Mouse (Mus musculus) urinary bladder, postnatal 14 days (tissue): ENCODE measurements around the gene Apc2.
A peak's percentile ranks its signal among the peaks of the same experiment; 100 is the strongest.
"Not testable (repeated sequence)": the region's sequence is repeated elsewhere in the genome, so short reads cannot be mapped to it uniquely, and the experiment has no call there.

ENCODE experiments used
- DNase-seq: peaks from one replicate; pipeline ENCODE4 v3.0.0; 2021; ENCODE audit warnings: low spot score

The Apc2 gene

DNA sequence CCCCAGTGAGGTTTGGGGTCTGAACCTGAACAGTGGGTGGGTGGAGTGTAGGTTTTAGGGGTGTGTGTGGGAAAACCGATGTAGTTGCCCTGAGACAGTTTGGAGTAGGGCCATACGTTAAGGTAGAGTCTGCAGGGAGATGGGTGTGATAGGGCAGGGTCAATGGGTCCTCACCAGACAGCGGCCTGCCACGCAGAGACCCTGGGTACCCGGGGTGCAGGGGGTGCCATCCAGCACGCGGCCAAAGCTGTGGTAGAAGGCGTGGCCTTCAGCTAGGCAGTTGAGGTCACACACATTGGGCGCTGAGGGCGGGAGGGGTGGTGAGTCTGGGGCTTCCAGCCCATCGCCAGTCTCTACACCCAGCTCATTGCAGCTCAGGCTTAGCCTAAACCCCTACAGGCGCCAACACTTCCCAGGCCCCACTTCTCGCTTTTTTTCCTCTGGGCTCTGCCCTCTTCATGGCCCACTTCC is 47.7 kb downstream of the Apc2 start:
- DNase-seq: no peak

DNA sequence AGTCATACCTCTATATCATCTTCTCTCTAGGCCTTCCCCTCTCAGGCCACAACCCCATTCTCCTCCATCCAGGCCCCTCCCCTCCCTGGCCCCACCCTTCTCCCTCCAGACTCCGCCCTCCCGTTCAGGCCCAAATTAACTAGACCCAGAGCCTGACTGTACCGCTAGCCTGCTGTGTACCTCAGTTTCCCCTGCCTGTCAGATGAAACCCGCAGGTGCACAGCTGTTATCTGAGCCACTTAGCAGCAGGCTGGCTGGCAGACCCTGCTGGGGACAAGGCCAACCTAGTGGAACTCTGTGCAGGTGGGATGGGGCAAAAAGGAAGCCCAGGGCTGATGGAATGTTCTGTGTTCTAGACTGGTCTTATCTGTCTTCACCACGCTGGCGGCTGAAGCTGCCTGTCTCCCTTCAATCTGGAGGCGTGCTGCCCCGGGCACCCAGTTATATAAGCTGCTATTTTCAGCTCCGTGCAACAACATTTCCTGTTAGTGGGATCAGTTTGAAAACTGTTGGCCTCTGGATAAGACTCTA is 48.4 kb downstream of the Apc2 start:
- no peak for DNase-seq

DNA sequence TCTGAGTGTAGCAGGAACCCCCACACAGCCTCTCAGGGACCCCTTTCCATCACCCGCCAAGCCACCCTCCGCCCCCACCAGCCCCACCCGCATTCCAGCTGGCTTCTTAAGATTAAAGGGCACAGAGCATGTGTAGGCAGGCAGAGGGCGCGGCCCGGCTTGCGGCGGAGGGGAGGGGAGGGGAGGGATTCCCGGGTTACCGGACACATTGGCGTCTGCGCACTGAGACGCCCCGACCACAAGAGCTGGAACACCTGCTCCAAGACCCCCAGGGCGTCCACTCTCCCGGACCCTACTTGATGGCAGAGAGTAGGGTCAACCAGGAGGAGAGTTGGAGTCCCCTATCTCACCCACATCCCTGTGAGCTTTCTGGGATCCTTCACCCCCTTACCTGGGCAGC is 49.3 kb downstream of the Apc2 start:
- peak; percentile 77 for DNase-seq

DNA sequence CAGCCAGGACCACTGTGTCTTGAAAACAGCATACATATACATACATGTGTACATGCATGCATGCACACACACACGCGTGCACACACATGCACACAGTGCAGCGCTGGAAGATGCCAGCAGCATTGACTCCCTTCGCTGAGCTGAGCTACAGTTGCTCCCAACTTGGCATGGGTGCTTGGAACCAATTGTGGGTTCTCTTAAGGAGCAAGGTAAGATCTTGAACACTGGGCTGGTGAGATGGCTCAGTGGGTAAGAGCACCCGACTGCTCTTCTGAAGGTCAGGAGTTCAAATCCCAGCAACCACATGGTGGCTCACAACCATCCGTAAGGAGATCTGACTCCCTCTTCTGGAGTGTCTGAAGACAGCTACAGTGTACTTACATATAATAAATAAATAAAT is 50.2 kb downstream of the Apc2 start:
- DNase-seq: not testable (repeated sequence)

DNA sequence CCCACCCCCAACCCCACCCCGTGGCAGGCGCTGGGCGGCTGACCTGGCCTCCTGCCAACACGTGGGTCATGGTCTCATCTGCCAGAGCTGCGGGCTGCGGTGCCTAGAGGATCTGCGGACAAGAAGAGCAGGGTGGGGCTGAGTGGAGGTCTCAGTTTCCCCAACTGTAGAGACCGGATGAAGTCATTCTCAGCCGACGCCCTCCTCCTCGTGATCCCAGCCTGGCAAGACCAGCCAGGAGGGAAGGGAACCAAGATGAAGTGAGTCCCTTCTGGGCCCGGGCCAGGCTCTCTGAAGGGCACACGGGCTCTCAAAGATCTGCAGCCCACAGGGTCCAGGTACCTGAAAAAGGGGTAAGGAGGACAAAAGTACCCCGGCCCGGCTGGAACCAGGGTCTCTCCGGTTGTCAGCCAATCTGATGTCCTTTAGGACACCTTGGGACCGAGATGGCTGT is 51.8 kb downstream of the Apc2 start:
- peak; percentile 46 for DNase-seq

DNA sequence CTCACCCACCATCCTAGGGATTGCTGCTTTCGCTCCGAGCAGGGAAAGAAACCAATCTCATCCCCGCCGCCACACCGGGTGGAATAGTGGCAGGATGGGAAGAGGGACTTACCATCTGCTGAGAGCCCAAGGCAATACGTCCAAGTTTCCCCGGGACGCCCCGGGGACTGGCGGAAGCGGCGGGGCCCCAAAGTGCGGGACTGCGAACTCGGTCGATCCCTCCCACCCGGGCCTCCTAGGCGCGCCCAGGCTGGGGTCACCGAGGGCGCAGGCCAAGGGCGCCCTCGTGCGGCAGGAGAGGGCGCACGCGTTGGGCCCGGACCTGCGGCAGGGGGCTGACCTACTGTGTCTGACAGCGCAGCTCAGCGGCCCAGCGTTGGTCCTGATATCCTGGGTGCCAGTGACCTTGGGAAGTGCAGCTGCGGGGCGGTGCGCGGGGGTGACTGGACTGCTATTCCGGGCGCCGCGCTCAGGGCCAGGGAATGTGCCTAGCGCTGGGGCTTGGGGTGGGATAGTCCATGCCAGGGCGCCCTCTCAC is 52.5 kb downstream of the Apc2 start, which contains the start of gene Adamtsl5:
Adamtsl5 (minus strand) TSS at position 169 of the 538 bp plus-strand sequence.
- DNase-seq: peak; percentile 63

DNA sequence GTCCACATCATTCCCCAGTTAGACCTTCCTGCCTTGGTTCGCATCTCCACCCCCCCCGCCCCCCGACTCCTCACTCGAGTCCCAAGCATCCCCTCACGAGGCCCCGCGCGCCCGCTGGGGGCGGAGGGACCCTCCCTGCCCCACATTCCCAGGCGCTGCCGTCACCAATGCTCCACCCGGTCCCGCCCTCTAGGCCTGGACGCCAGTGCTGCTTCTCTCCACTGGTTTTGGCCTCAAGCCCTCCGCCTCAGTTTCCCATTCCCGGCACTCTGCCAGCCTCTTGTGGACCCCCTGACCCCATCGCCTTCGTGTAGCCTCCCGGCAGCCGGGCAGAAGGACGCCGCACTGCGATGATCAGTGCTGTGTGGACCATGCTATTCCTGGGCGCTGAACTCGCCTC is 53.2 kb downstream of the Apc2 start:
- peak; percentile 61 for DNase-seq

DNA sequence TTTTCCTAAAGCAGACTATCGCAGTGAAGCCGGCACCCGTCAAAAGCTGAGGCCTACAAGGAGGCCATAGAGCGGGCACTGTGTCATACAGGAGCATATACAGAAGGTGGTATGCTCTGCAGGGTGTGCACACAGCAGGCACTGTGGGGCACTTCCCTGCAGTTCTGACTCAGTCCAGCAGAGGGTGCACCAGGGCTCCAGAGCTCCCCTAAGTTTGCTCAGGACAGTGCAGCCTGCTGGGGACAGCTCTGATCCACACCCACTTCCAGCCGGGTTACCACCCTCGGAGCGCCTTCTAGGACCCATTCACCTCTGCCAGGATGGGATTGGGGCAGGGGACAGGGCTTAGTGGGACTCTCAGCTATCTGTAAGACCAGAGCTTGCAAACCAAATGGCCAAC is 54.5 kb downstream of the Apc2 start:
- DNase-seq: peak; percentile 90

DNA sequence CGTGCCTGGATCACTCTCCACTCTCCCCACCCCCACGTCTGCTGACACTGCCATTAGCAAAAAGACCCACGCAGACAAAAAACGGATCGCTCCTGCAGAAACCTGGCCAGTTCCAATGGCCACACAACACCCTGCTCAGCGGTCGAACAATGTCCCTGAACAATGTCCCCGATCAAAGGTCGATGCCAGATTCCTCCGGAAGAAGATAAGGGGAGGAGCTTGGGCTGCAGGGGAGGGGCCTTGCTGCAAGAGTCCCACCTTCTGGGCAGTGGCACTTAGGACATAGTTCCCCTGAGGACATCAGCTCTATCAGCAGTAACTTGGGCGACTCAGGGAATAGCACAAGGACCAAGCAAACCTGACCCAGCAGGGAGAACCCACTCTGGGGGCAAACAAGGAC is 56.1 kb downstream of the Apc2 start:
- DNase-seq: no peak

DNA sequence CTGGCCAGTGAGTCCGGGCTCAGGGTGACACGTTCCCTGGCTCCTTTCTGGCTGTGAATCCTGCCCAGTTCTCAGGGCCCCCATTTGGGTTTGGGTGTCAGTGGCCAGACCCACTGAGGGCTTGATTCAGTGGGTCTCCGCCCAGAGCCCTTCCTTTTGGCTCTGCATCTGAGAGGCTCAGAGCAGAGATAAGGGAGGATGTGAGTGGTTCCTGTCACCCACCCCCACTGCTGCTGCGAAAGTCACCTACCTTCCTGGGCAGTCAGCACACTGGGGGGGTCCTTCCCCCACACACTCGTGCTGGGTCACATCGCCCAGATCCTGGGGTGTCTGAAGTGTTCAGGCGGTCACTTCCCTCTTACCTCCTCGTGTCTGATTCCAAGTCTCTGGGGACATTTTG is 57.0 kb downstream of the Apc2 start:
- no peak for DNase-seq

DNA sequence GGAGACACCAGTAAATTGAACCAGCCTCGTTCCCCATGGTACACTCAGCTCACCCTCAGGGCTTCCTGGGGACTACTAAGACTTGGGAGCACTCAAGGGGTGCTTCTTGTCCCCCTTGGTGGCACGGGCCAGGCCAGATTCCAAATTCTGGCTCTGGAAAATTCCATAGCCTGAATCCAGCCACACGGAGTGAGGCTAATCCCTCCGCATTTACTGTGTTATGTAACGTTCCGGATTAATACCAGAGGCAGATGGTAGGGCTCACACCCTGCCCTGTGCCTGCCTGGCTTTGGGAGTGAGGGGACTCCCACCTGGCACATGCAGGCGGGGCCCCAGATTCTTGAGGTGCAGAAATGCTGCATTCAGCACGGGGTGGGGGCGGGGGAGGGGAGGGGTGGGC is 59.7 kb downstream of the Apc2 start:
- no peak for DNase-seq

DNA sequence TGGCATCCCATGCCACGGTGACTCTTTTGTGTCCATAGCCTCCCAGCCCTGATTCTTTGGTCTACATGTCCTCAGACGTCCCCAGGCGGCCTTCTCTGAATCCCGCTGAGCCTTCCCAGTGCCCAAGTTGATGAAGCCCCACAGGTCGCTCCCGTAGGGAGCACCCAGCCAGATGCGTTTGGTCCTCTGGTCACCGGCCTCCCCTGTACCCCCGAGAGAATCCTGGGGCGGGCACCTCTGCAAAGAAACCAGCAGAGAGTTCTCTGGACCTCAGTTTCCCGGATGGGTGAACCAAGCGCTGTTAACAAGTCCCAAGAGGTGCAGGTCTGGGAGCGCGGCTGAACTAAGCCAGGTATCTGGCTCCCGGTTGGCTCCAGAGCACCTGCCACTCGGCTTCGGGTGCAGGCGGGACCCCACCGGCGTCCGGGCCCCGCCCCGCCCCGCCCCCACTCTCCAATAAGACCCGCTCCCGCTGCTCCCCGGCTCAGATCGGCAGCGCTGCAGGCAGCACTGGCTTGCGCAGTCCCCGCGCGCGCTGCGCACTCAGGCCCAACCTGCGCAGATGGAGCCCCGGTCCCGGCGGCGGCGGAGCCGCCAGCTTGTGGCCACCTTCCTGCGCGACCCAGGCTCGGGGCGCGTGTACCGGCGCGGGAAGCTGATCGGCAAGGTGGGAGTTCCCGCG is 60.4 kb downstream of the Apc2 start, which contains the start of gene Plk5:
Plk5 (plus strand) TSS at position 459 of the 682 bp plus-strand sequence.
- DNase-seq: no peak

DNA sequence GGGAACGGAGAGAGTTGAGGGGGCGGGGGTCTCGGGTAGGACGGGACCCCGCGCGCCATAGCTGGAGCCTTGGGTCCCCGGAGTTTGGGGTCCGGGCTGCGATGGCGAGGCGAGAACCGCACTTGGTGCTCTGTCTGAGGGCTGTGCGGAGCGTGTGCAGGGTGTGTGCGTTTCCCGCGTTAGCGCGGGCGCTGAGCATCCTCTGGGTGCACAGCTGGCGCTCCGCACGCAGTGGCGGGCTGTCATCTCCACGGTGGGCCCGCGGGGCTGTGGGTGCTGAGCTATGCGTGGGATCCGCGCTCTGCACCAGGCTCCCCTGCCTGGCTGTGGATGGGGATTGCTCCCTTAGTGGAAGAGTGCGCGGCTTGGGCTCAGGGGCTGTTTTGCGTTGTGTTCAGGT is 61.0 kb downstream of the Apc2 start:
- DNase-seq: no peak

DNA sequence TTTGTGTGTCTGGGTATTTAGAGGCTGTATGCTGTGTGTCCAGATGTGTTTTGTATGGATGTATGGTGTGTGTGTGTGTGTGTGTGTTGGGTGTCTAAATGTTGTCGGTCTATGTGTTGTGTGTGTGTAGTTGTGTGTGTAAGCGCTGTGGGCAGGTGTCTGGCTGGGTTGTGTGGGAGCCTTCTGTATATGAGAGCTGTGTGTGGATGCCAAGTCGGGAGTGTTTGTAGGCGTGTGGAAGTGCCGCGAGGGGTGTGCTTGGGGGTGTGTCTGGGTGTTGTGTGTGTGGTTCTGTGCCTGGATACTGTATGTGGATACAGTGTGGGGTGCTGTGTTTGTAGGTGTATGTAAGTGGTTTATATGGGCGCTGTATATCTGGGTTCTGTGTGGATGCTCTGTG is 61.6 kb downstream of the Apc2 start:
- no peak for DNase-seq

DNA sequence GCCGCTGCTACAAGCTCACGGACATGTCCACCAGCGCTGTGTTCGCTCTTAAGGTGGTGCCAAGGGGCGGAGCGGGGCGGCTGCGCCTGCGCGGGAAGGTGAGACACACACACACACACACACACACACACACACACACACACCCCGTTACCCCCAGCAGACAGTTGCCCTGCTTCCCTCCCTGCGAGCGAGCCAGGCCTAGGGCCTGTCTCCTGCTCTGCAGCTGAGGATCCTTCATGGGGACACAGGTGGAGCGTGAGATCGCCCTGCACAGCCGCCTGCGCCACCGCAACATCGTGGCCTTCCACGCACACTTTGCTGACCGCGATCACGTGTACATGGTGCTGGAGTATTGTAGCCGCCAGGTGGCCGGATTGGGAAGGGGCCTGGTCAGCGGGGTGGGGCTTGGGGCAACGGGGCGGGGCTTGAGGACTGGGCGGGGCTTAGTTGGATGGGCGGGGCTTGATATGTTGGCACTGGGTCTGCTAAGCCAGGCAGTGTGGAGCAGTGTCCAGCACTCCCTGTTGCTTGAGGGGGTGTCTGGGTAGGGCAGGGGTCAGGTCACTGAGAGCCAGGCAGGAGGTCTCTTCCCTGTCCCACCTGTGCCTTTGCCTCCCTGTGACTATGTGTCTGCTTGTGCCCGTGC is 62.3 kb downstream of the Apc2 start:
- DNase-seq: peak; percentile 60

DNA sequence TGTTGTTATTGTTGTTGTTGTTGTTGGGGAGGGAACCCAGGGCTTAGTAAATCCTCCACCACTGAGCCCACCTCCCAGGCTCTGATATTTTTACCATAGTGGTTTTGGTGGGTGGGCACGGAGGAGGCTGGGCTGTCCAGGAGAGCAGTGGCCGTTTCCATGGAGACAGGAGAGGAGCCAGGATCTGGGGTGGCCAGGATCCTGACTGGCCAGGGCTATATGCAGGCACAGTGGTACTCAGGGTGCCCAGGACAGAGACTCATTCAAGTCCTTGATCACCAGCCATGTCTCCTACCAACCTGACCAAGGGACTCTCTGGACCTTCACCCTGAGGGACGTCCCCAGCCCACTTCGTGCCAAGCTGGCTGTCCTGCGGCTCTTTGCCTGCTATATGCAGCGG is 68.0 kb downstream of the Apc2 start:
- DNase-seq: no peak

DNA sequence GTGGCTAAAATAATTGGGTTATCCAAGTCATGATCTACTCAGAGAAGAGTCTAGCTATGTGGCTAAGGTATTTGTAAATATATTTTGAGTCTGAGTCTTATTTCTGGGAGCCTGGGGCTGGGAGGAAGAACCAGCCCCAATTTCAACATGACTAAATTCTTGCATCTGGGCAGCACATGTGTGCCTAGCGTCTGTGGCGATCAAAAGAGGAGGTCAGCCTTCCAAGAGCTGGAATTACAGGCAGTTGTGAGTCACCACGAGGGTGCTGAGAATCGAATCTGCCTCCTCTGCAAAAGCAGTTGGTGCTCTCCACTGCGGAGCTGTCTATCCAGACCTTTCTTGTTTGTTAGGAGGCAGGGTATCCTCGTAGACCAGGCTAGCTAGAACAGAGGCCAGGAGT is 70.0 kb downstream of the Apc2 start:
- no peak for DNase-seq
